Mouse (Mus musculus) ES-E14 (cell line): ENCODE measurements around the gene AI837181. TPM values are rescaled to one million over a fixed set of nuclear protein-coding genes. Genes with fewer than 3 reads are reported as not detected.

Experiments
- DNase-seq: peaks from one replicate; pipeline ENCODE4 v3.0.0-alpha.2; 2013; ENCODE audit warnings: low read depth, low spot score
- H3K27ac ChIP-seq: 2 replicates; pipeline ENCODE4 v1.5.1; 2012; ENCODE audit warnings: low read depth, mild to moderate bottlenecking, low read length, moderate library complexity, mixed read lengths; ENCODE audit not compliant: poor library complexity, insufficient read depth, severe bottlenecking
- H3K36me3 ChIP-seq: 2 replicates; pipeline ENCODE4 v1.6.1; 2012; ENCODE audit warnings: mild to moderate bottlenecking, low read length, moderate library complexity, mixed read lengths; ENCODE audit not compliant: control insufficient read depth, poor library complexity, insufficient read depth, severe bottlenecking
- H3K4me1 ChIP-seq, 2 experiments: fragments of 150-350 bp in 1 of 2; sonication (generic) in 1 of 2; 2 replicates each; pipeline ENCODE4 v1.6.1; 2012; ENCODE audit warnings: low read length in 2 of 2, mild to moderate bottlenecking in 1 of 2, mixed read lengths in 1 of 2; ENCODE audit not compliant: control insufficient read depth in 2 of 2, insufficient read depth in 2 of 2, poor library complexity in 1 of 2
- H3K4me3 ChIP-seq, 2 experiments: fragments of 150-350 bp in 1 of 2; sonication (generic) in 1 of 2; 2 replicates each; pipeline ENCODE4 v1.5.1; 2012; ENCODE audit warnings: low read length in 2 of 2, low read depth in 1 of 2, mild to moderate bottlenecking in 1 of 2, mixed read lengths in 1 of 2; ENCODE audit not compliant: insufficient read depth in 1 of 2, poor library complexity in 1 of 2, severe bottlenecking in 1 of 2
- H3K9ac ChIP-seq: 2 replicates; pipeline ENCODE4 v1.6.1; 2012; ENCODE audit warnings: low read depth, mild to moderate bottlenecking, low read length, mixed read lengths; ENCODE audit not compliant: poor library complexity, insufficient read depth, severe bottlenecking
- H3K9me3 ChIP-seq: fragments of 150-350 bp; sonication (generic); 2 replicates; pipeline ENCODE4 v1.6.1; 2012; ENCODE audit warnings: low read depth, mild to moderate bottlenecking, low read length; ENCODE audit not compliant: control insufficient read depth, insufficient read depth
- CHD2 ChIP-seq: IDR thresholded peaks from 2 replicates; pipeline ENCODE4 v1.6.1; 2014; ENCODE audit warnings: mild to moderate bottlenecking, low read depth, low read length, inconsistent platforms
- HCFC1 ChIP-seq: IDR thresholded peaks from 2 replicates; pipeline ENCODE4 v1.6.1; 2012; ENCODE audit warnings: low read length, inconsistent platforms, borderline replicate concordance; ENCODE audit not compliant: insufficient read depth
- MAFK ChIP-seq: IDR thresholded peaks from 2 replicates; pipeline ENCODE4 v1.6.1; 2014; ENCODE audit warnings: mild to moderate bottlenecking, low read depth, low read length, inconsistent platforms; ENCODE audit not compliant: insufficient read depth
- ZC3H11A ChIP-seq: IDR thresholded peaks from 2 replicates; pipeline ENCODE4 v1.6.1; 2012; ENCODE audit warnings: low read depth, mild to moderate bottlenecking, inconsistent platforms, low read length, borderline replicate concordance
- ZNF384 ChIP-seq: IDR thresholded peaks from 2 replicates; pipeline ENCODE4 v1.6.1; 2012; ENCODE audit warnings: low read depth, low read length, inconsistent platforms
- in situ Hi-C, 2 experiments: fragments of 600-800 bp; cut with MboI; formaldehyde crosslinking; loops; one replicate each; pipeline ENCODE4 v1.15.1; 2025; ENCODE audit warnings: low sequenced_read_pairs in 2 of 2, inconsistent platforms in 1 of 2; ENCODE audit not compliant: unreplicated experiment in 2 of 2
- total RNA-seq: library from RNA; depleted of rRNA; stranded (reverse); fragments of 300-350 nt; gene quantifications from 2 replicates; pipeline ENCODE4 v1.2.3, GENCODE M21; 2012

Gene AI837181
- total RNA-seq, 1 experiment: 13.8 TPM

DNA sequence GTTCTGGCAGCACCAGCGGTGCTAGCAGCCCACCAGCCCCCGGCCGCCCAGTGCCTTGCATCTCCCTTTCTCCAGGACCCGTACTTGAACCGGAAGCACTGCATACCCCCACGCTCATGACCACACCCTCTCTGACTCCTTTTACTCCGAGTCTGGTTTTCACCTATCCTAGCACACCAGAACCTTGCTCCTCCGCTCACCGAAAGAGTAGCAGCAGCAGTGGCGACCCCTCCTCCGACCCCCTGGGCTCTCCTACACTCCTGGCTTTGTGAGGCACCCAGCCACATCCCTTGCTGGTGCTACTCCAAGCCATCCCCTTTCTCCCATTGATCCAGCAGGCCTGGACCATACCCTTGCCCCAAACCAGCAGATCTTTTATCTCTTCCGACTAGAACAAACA lies 30.1 kb downstream of the AI837181 start:
- Histone ChIP-seq H3K4me1 (peaks cover 2 to 9% of the 10 kb centered on the region in 2 experiments; a peak in 3 of 4 replicates), H3K9me3 (no peaks in the 10 kb centered on the region), H3K27ac (no peak overlapping the region), H3K36me3 (0 out of 2 replicates have a peak, but pooled peaks cover 5% of the 10 kb centered on the region), H3K9ac (no peak overlapping the region), H3K4me3 (peak overlapping the region; percentile 1 to 22; a peak in 1 of 4 replicates)
- no peak for DNase-seq
- in situ Hi-C loops: no loop called here
- TF ChIP-seq HCFC1 (no peak), CHD2 (no peak), MAFK (no peak), ZC3H11A (no peak), ZNF384 (no peak)

- DNase-seq: no peak
- no peak overlapping the region for H3K27ac ChIP-seq
Measured at GRCm38 (mm10) chr19:5455568-5455967, 30.6 kb downstream of the AI837181 start.

DNA sequence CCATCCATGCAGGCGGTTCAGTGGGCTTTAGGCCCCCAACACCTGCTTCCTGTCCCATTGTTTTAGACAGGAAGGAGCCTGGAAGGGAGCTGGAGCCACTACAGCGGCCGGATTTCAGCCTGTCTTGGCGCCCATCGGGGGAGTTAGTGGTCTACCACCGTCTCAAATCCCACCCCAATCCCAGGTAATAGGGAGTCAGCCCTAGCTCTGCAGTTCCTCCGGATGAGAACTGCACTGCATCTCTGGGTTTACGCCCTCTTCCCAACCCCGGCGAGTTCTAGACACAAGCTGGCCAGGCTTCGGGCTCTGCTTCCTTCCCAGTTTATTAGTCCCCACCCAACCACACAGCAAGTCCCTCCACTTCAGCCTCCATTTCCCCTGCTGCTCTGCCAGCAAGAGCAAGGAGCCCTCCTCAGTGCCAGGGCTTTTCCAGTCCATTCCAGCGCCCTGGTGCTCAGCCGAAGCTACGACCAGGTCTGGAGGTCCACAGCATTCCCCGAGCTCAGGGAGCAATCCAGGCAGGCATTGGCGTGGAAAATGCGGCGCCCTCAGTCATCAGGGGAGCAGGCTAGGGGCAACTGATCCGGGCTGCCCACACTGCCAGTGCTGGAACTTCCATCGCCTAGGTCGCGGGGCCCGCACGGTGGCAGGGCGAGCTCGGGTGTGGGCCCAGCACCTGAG lies 31.4 kb downstream of the AI837181 start:
- in situ Hi-C loops: no loop called here
- Histone ChIP-seq H3K9me3 (no peaks in the 10 kb centered on the region), H3K27ac (no peak overlapping the region), H3K4me3 (peak overlapping the region; percentile 77 to 96), H3K36me3 (0 out of 2 replicates have a peak, but pooled peaks cover 5% of the 10 kb centered on the region), H3K4me1 (peaks cover 2 to 9% of the 10 kb centered on the region in 2 experiments; a peak in 3 of 4 replicates), H3K9ac (peak overlapping the region; percentile 81)
- DNase-seq: no peak
- TF ChIP-seq HCFC1 (no peak), CHD2 (no peak), ZNF384 (no peak), MAFK (no peak), ZC3H11A (no peak)

More at GRCm38 (mm10) chr19:5455568-5455967, 30.6 kb downstream of the AI837181 start:
- Histone ChIP-seq H3K4me3 (peak overlapping the region; percentile 77 to 96; a peak in 3 of 4 replicates), H3K9me3 (no peaks in the 10 kb centered on the region), H3K9ac (peak overlapping the region; percentile 81; the same call in 1 of the 2 replicates), H3K4me1 (peaks cover 2 to 9% of the 10 kb centered on the region in 2 experiments; a peak in 3 of 4 replicates), H3K36me3 (0 out of 2 replicates have a peak, but pooled peaks cover 5% of the 10 kb centered on the region)
- in situ Hi-C loops: no loop called here
- TF ChIP-seq ZC3H11A (no peak), ZNF384 (no peak), CHD2 (no peak), MAFK (no peak), HCFC1 (no peak)

DNA sequence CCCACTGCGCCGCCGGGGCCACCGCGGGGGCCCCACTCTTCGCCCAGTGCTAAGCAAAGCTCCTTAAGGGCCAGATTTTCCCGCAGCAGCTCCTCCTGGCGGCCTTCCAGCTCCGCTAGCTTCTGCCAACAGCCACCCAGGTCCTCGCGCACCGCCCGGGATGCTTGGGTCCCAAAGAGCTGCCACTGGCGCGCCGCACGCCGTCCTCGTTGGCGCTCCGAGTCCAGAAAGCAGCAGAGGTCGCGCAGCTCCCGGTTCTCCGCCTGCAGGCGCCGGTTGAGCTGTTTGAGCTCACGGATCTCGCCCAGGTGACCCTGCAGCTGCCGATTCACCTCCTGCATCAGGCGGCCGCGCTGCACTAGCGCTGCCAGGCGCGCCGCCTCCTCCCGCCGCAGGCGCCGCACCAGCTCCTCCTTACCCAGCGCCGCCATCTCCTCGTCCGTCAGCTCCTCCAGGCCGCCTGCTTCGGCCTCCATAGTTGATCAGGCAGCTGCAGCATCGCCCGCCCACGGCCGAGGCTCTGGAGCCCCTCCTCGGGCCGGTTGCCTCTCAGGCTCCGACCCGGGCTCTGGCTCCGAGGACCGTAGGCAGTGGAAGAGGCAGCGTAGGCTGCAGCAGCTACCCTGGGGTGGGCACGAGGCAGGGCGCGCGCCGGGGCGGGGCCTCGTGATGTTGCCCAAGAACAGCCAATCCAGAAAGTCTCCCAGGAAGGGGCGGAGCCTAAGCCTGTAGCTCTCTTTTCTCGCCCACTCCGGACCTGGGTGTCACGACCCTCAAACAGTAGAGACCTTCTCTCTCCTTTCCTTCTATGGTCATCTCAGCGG lies 32.2 kb downstream of the AI837181 start:
- H3K4me1 ChIP-seq: peaks cover 2 to 9% of the 10 kb centered on the region in 2 experiments; a peak in 3 of 4 replicates
- in situ Hi-C loops: no loop called here
- peak; percentile 91 for DNase-seq

More for the DNA sequence above, 32.2 kb downstream of the AI837181 start:
- H3K36me3 ChIP-seq: 0 out of 2 replicates have a peak, but pooled peaks cover 5% of the 10 kb centered on the region
- no peak overlapping the region for H3K27ac ChIP-seq
- no peaks in the 10 kb centered on the region for H3K9me3 ChIP-seq
- H3K9ac ChIP-seq: peak overlapping the region; percentile 81
- TF ChIP-seq CHD2: no peak
- no peak for TF ChIP-seq MAFK
- TF ChIP-seq ZNF384: no peak
- no peak for TF ChIP-seq ZC3H11A
- no peak for TF ChIP-seq HCFC1
- peak overlapping the region; percentile 77 to 96 for H3K4me3 ChIP-seq
